Mouse (Mus musculus) megakaryocyte progenitor cell, adult 5-6 weeks (primary cell): ENCODE data around the gene Fmo4. TPM values are rescaled to one million over a fixed set of nuclear protein-coding genes. Genes with fewer than 3 reads are reported as not detected.

Experiments used
- ATAC-seq: replicated peaks from 2 replicates; pipeline ENCODE4 v1.8.0; 2016; ENCODE audit warnings: mild to moderate bottlenecking, moderate TSS enrichment, inconsistent platforms; ENCODE audit not compliant: poor library complexity
- total RNA-seq, 2 experiments: library from RNA; stranded (forward) in 1 of 2; stranded (reverse) in 1 of 2; fragments of 157-497, 149-512 nt in 1 of 2; fragments of 200-1000 nt in 1 of 2; gene quantifications; 2 replicates each; pipeline versions ENCODE4 v1.2.3 to v1.2.4; 2015 to 2017

The Fmo4 gene
- total RNA-seq (2015) (not detected in 2 replicates), total RNA-seq (2017) (not detected in 2 replicates)

GRCm38 (mm10) chr1:162813836-162814156 is at the start of gene Fmo4:
Gene Fmo4 (minus strand): TSS chr1:162813972.
- 0 out of 2 replicates have a peak, but pooled peaks have one; percentile 20 for ATAC-seq

- ATAC-seq: no peak
Observed at GRCm38 (mm10) chr1:162862328-162862727, 48.6 kb upstream of the Fmo4 start.

GRCm38 (mm10) chr1:162859996-162860605 is 46.3 kb upstream of the Fmo4 start:
- ATAC-seq: no peak

- no peak for ATAC-seq
Observed at GRCm38 (mm10) chr1:162859545-162859976, 45.8 kb upstream of the Fmo4 start.

- ATAC-seq: no peak
Observed at GRCm38 (mm10) chr1:162858748-162859130, 45.0 kb upstream of the Fmo4 start.

GRCm38 (mm10) chr1:162857766-162858747 is 44.3 kb upstream of the Fmo4 start:
- no peak for ATAC-seq

GRCm38 (mm10) chr1:162853812-162854482 is 40.2 kb upstream of the Fmo4 start:
- ATAC-seq: no peak

GRCm38 (mm10) chr1:162847554-162847953 is 33.8 kb upstream of the Fmo4 start:
- no peak for ATAC-seq

GRCm38 (mm10) chr1:162840211-162840610 is 26.4 kb upstream of the Fmo4 start:
- no peak for ATAC-seq

GRCm38 (mm10) chr1:162838976-162839375 is 25.2 kb upstream of the Fmo4 start:
- no peak for ATAC-seq

GRCm38 (mm10) chr1:162834342-162834741 is 20.6 kb upstream of the Fmo4 start:
- no peak for ATAC-seq

GRCm38 (mm10) chr1:162832574-162832953 is 18.8 kb upstream of the Fmo4 start:
- no peak for ATAC-seq

- ATAC-seq: no peak
Observed at GRCm38 (mm10) chr1:162831838-162832573, 18.2 kb upstream of the Fmo4 start.

GRCm38 (mm10) chr1:162819280-162819679 is 5.5 kb upstream of the Fmo4 start:
- ATAC-seq: no peak

- ATAC-seq: no peak
Observed at GRCm38 (mm10) chr1:162815381-162816127, 1.8 kb upstream of the Fmo4 start.

- ATAC-seq: no peak
Observed at GRCm38 (mm10) chr1:162814932-162815331, 1.2 kb upstream of the Fmo4 start.

GRCm38 (mm10) chr1:162813143-162813835 is 483 bp downstream of the Fmo4 start:
- no peak for ATAC-seq

- no peak for ATAC-seq
Observed at GRCm38 (mm10) chr1:162808541-162808940, 5.2 kb downstream of the Fmo4 start.

- no peak for ATAC-seq
Observed at GRCm38 (mm10) chr1:162807441-162807840, 6.3 kb downstream of the Fmo4 start.

GRCm38 (mm10) chr1:162805011-162805410 is 8.8 kb downstream of the Fmo4 start:
- no peak for ATAC-seq
